Mouse (Mus musculus) MEL (cell line): ENCODE measurements around the gene Wdfy3. TPM values are rescaled to one million over a fixed set of nuclear protein-coding genes. Genes with fewer than 3 reads are reported as not detected.

Experiments used
- DNase-seq: peaks from one replicate; pipeline ENCODE4 v3.0.0; 2011; ENCODE audit warnings: low read depth, low spot score
- H3K27ac ChIP-seq: 2 replicates; pipeline ENCODE4 v1.5.1; 2012; ENCODE audit warnings: low read depth, mild to moderate bottlenecking, control low read depth, low read length, moderate library complexity; ENCODE audit not compliant: control insufficient read depth
- H3K27me3 ChIP-seq, 2 experiments: fragments of 150-350 bp in 1 of 2; sonication (generic) in 1 of 2; 2 replicates each; pipeline ENCODE4 v1.6.1; 2012; ENCODE audit warnings: low read length in 2 of 2, mild to moderate bottlenecking in 2 of 2, improper control_type of control experiment in 1 of 2, moderate library complexity in 1 of 2; ENCODE audit not compliant: insufficient read depth in 2 of 2, control insufficient read depth in 1 of 2
- H3K36me3 ChIP-seq, 2 experiments: 2 replicates each; pipeline ENCODE4 v1.6.1; 2012 to 2014; ENCODE audit warnings: low read length in 2 of 2, improper control_type of control experiment in 1 of 2, inconsistent platforms in 1 of 2, mild to moderate bottlenecking in 1 of 2; ENCODE audit not compliant: insufficient read depth in 2 of 2, control insufficient read depth in 1 of 2
- H3K4me1 ChIP-seq, 2 experiments: fragments of 150-350 bp in 1 of 2; sonication (generic) in 1 of 2; 2 replicates each; pipeline ENCODE4 v1.6.1; 2012; ENCODE audit warnings: low read length in 2 of 2, improper control_type of control experiment in 1 of 2, mild to moderate bottlenecking in 1 of 2; ENCODE audit not compliant: insufficient read depth in 2 of 2, control insufficient read depth in 1 of 2
- H3K4me3 ChIP-seq, 2 experiments: fragments of 150-350 bp in 1 of 2; sonication (generic) in 1 of 2; 2 replicates each; pipeline ENCODE4 v1.5.1; 2012; ENCODE audit warnings: low read depth in 2 of 2, low read length in 2 of 2, mild to moderate bottlenecking in 2 of 2, moderate library complexity in 2 of 2, control low read depth in 1 of 2, improper control_type of control experiment in 1 of 2; ENCODE audit not compliant: control insufficient read depth in 1 of 2, insufficient read depth in 1 of 2
- H3K79me2 ChIP-seq: 2 replicates; pipeline ENCODE4 v1.6.1; 2012; ENCODE audit warnings: mild to moderate bottlenecking, low read length, moderate library complexity; ENCODE audit not compliant: control insufficient read depth, poor library complexity, insufficient read depth
- H3K9ac ChIP-seq: 2 replicates; pipeline ENCODE4 v1.6.1; 2012; ENCODE audit warnings: low read depth, mild to moderate bottlenecking, control low read depth, low read length, moderate library complexity; ENCODE audit not compliant: control insufficient read depth, poor library complexity, severe bottlenecking
- H3K9me3 ChIP-seq: fragments of 150-350 bp; sonication (generic); replicated peaks from 2 replicates; pipeline ENCODE4 v1.6.1; 2012; ENCODE audit warnings: mild to moderate bottlenecking, low read length, improper control_type of control experiment, moderate library complexity; ENCODE audit not compliant: insufficient read depth
- BHLHE40 ChIP-seq: IDR thresholded peaks from 2 replicates; pipeline ENCODE4 v1.6.1; 2012; ENCODE audit warnings: low read depth, mild to moderate bottlenecking, inconsistent platforms, low read length, improper control_type of control experiment, borderline replicate concordance
- CTCF ChIP-seq, 3 experiments: IDR thresholded peaks in 2 of 3; conservative IDR thresholded peaks in 1 of 3; 2 replicates each; pipeline ENCODE4 v1.5.1; 2011 to 2012; ENCODE audit warnings: low read length in 3 of 3, low read depth in 2 of 3, mild to moderate bottlenecking in 2 of 3, improper control_type of control experiment in 1 of 3, inconsistent platforms in 1 of 3, mixed read lengths in 1 of 3, moderate library complexity in 1 of 3; ENCODE audit not compliant: control insufficient read depth in 1 of 3, insufficient read depth in 1 of 3, poor library complexity in 1 of 3, severe bottlenecking in 1 of 3
- E2F4 ChIP-seq: IDR thresholded peaks from 2 replicates; pipeline ENCODE4 v1.6.1; 2011; ENCODE audit warnings: low read depth, low read length, improper control_type of control experiment, borderline replicate concordance
- ETS1 ChIP-seq: IDR thresholded peaks from 2 replicates; pipeline ENCODE4 v1.6.1; 2012; ENCODE audit warnings: low read depth, mild to moderate bottlenecking, inconsistent platforms, low read length, improper control_type of control experiment, moderate library complexity
- GABPA ChIP-seq: IDR thresholded peaks from 2 replicates; pipeline ENCODE4 v1.6.1; 2012; ENCODE audit warnings: low read depth, mild to moderate bottlenecking, inconsistent platforms, low read length, improper control_type of control experiment, moderate library complexity
- HCFC1 ChIP-seq: IDR thresholded peaks from 2 replicates; pipeline ENCODE4 v1.6.1; 2012; ENCODE audit warnings: low read depth, mild to moderate bottlenecking, inconsistent platforms, low read length, improper control_type of control experiment, moderate library complexity
- MAFK ChIP-seq: IDR thresholded peaks from 2 replicates; pipeline ENCODE4 v1.6.1; 2011; ENCODE audit warnings: low read depth, mild to moderate bottlenecking, low read length, improper control_type of control experiment, borderline replicate concordance
- MAX ChIP-seq: IDR thresholded peaks from 2 replicates; pipeline ENCODE4 v1.6.1; 2011; ENCODE audit warnings: low read length, improper control_type of control experiment
- MAZ ChIP-seq: IDR thresholded peaks from 2 replicates; pipeline ENCODE4 v1.6.1; 2012; ENCODE audit warnings: low read depth, mild to moderate bottlenecking, inconsistent platforms, low read length, improper control_type of control experiment
- MEF2A ChIP-seq: IDR thresholded peaks from 2 replicates; pipeline ENCODE4 v1.6.1; 2014; ENCODE audit warnings: low read depth, mild to moderate bottlenecking, inconsistent platforms, low read length, improper control_type of control experiment; ENCODE audit not compliant: poor library complexity, insufficient replicate concordance, severe bottlenecking; ENCODE audit errors: extremely low read depth
- MXI1 ChIP-seq: IDR thresholded peaks from 2 replicates; pipeline ENCODE4 v1.6.1; 2011; ENCODE audit warnings: mild to moderate bottlenecking, low read depth, low read length, improper control_type of control experiment
- MYB ChIP-seq: IDR thresholded peaks from 2 replicates; pipeline ENCODE4 v1.6.1; 2011; ENCODE audit warnings: mild to moderate bottlenecking, low read depth, low read length, improper control_type of control experiment
- MYC ChIP-seq: IDR thresholded peaks from 2 replicates; pipeline ENCODE4 v1.6.1; 2011; ENCODE audit warnings: low read depth, mild to moderate bottlenecking, low read length, improper control_type of control experiment, moderate library complexity
- NRF1 ChIP-seq: IDR thresholded peaks from 2 replicates; pipeline ENCODE4 v1.6.1; 2014; ENCODE audit warnings: low read depth, mild to moderate bottlenecking, inconsistent platforms, low read length, improper control_type of control experiment, moderate library complexity; ENCODE audit not compliant: poor library complexity, insufficient read depth, severe bottlenecking
- POLR2AphosphoS2 ChIP-seq: IDR thresholded peaks from 2 replicates; pipeline ENCODE4 v1.6.1; 2011; ENCODE audit warnings: low read length, improper control_type of control experiment
- POLR2AphosphoS5 ChIP-seq: IDR thresholded peaks from 2 replicates; pipeline ENCODE4 v1.6.1; 2012; ENCODE audit warnings: low read depth, borderline replicate concordance, mild to moderate bottlenecking, inconsistent platforms, low read length, moderate library complexity, mixed read lengths
- RCOR1 ChIP-seq: IDR thresholded peaks from 2 replicates; pipeline ENCODE4 v1.6.1; 2012; ENCODE audit warnings: low read depth, mild to moderate bottlenecking, inconsistent platforms, low read length, improper control_type of control experiment
- SIN3A ChIP-seq: IDR thresholded peaks from 2 replicates; pipeline ENCODE4 v1.6.1; 2012; ENCODE audit warnings: low read length, improper control_type of control experiment, inconsistent platforms
- TAL1 ChIP-seq: IDR thresholded peaks from 2 replicates; pipeline ENCODE4 v1.6.1; 2012; ENCODE audit warnings: mild to moderate bottlenecking, inconsistent platforms, low read length, moderate library complexity, mixed read lengths
- TBP ChIP-seq: IDR thresholded peaks from 2 replicates; pipeline ENCODE4 v1.8.0; 2011; ENCODE audit warnings: low read depth, low read length, improper control_type of control experiment
- TCF12 ChIP-seq: IDR thresholded peaks from 2 replicates; pipeline ENCODE4 v1.6.1; 2014; ENCODE audit warnings: low read depth, mild to moderate bottlenecking, inconsistent platforms, low read length, improper control_type of control experiment, moderate library complexity
- UBTF ChIP-seq: IDR thresholded peaks from 2 replicates; pipeline ENCODE4 v1.6.1; 2012; ENCODE audit warnings: low read depth, mild to moderate bottlenecking, inconsistent platforms, low read length, improper control_type of control experiment, moderate library complexity, borderline replicate concordance; ENCODE audit not compliant: insufficient read depth
- USF1 ChIP-seq: IDR thresholded peaks from 2 replicates; pipeline ENCODE4 v1.6.1; 2014; ENCODE audit warnings: low read depth, mild to moderate bottlenecking, inconsistent platforms, low read length, improper control_type of control experiment, moderate library complexity
- USF2 ChIP-seq, 2 experiments: IDR thresholded peaks; 2 replicates each; pipeline ENCODE4 v1.6.1; 2011 to 2012; ENCODE audit warnings: improper control_type of control experiment in 2 of 2, low read length in 2 of 2, borderline replicate concordance in 1 of 2, inconsistent platforms in 1 of 2, low read depth in 1 of 2, mild to moderate bottlenecking in 1 of 2; ENCODE audit not compliant: insufficient read depth in 1 of 2
- ZNF384 ChIP-seq: IDR thresholded peaks from 2 replicates; pipeline ENCODE4 v1.6.1; 2012; ENCODE audit warnings: low read depth, mild to moderate bottlenecking, inconsistent platforms, low read length, improper control_type of control experiment
- polyA plus RNA-seq, 2 experiments: library from polyadenylated mRNA; stranded (reverse) in 1 of 2; unstranded in 1 of 2; fragments of >175 nt in 1 of 2; fragments of >200 nt in 1 of 2; gene quantifications; 2 replicates each; pipeline versions ENCODE4 v1.2.1 to v1.2.4; 2012; ENCODE audit warnings: low replicate concordance in 2 of 2, low read depth in 1 of 2; ENCODE audit not compliant: insufficient read length in 2 of 2, insufficient read depth in 1 of 2, missing spikeins in 1 of 2
- total RNA-seq: library from RNA; depleted of rRNA; stranded (reverse); fragments of 300-350 nt; gene quantifications from 2 replicates; pipeline ENCODE4 v1.2.3, GENCODE M21; 2012

Gene Wdfy3
- total and polyA plus RNA-seq, 3 experiments, result 10.0 to 21.3 (median 11.9) TPM

DNA sequence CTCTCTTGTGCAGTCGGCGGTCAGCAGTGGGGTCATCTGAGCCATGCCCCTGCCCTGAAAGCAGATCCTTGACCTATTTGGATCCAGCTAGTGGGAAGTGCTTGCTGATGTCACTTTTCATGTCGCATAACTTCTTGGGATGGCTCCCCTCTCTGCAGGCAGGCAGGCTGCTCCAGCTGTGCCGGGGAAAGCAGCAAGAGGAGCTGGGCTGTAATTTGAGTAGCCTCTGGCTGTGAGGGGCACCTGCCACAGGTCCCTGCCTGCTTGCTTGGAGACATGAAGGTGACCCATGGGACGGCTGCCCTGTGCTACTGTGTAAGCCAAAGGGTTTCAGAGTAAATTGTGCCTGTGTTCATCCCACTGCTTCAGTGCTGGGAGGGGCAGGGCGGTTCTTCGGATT, 249.9 kb downstream of the Wdfy3 start:
- Histone ChIP-seq H3K9me3 (no peaks in the 10 kb centered on the region), H3K4me1 (peaks cover 0 to 3% of the 10 kb centered on the region in 2 experiments; a peak in 1 of 4 replicates), H3K27me3 (no peaks in the 10 kb centered on the region), H3K36me3 (no peaks in the 10 kb centered on the region)
- DNase-seq, result no peak
- TF ChIP-seq USF2 (IDR thresholded peaks at IDR 0.05; ENCODE audit: borderline replicate concordance in 1 of 2, insufficient read depth in 1 of 2, low read depth in 1 of 2, low read length in 2 of 2), result no peak
- no peak for TF ChIP-seq MYB
- no peak for TF ChIP-seq HCFC1
- TF ChIP-seq TCF12, result no peak
- no peak for TF ChIP-seq MYC
- TF ChIP-seq NRF1, result no peak
- TF ChIP-seq SIN3A, result no peak
- TF ChIP-seq RCOR1, result no peak
- TF ChIP-seq MAFK, result no peak
- TF ChIP-seq USF1, result no peak
- no peak for TF ChIP-seq MAX
- no peak for TF ChIP-seq MAZ
- no peak for TF ChIP-seq GABPA
- TF ChIP-seq TBP, result no peak
- no peak for TF ChIP-seq ETS1
- no peak for TF ChIP-seq E2F4
- no peak for TF ChIP-seq CTCF (IDR thresholded peaks at IDR 0.05 in 2 of 3, conservative IDR thresholded peaks at IDR 0.05 in 1 of 3; ENCODE audit: control insufficient read depth in 1 of 3, insufficient read depth in 1 of 3, low read depth in 2 of 3, low read length in 3 of 3, poor library complexity in 1 of 3, severe bottlenecking in 1 of 3)
- TF ChIP-seq UBTF, result no peak
- TF ChIP-seq TAL1, result no peak
- TF ChIP-seq BHLHE40, result no peak
- TF ChIP-seq, all 39 proteins: peak for 0
- no peak overlapping the region for H3K4me3 ChIP-seq
- H3K9ac ChIP-seq, result no peak overlapping the region
- H3K79me2 ChIP-seq, result no peaks in the 10 kb centered on the region
- H3K27ac ChIP-seq, result no peak overlapping the region

- no peaks in the 10 kb centered on the region for H3K27me3 ChIP-seq
- TF ChIP-seq NRF1 (no peak), MEF2A (no peak), MXI1 (no peak), ZNF384 (no peak), ETS1 (no peak), POLR2AphosphoS5 (no peak), SIN3A (no peak), POLR2AphosphoS2 (no peak)
- TF ChIP-seq, all 39 proteins: peak for 0
- Histone ChIP-seq H3K79me2 (no peaks in the 10 kb centered on the region), H3K9me3 (no peaks in the 10 kb centered on the region), H3K27ac (no peak overlapping the region), H3K9ac (no peak overlapping the region), H3K4me3 (no peak overlapping the region), H3K4me1 (peaks cover 0 to 3% of the 10 kb centered on the region in 2 experiments; a peak in 1 of 4 replicates), H3K36me3 (no peaks in the 10 kb centered on the region)
- no peak for DNase-seq
Measured at GRCm38 (mm10) chr5:101819216-101819615, 250.5 kb downstream of the Wdfy3 start.
